Mouse (Mus musculus) effector memory CD4-positive, alpha-beta T cell, adult 5 months (primary cell): ENCODE measurements around the gene Fam122b. TPM values are rescaled to one million over a fixed set of nuclear protein-coding genes. Genes with fewer than 3 reads are reported as not detected.

Experiments
- polyA plus RNA-seq: library from polyadenylated mRNA; unstranded; fragments of 100-300 nt; shearing (Covaris generic); gene quantifications from one replicate; pipeline ENCODE4 v1.2.1, GENCODE M21; 2017

Gene Fam122b
- polyA plus RNA-seq, result 8.4 TPM

DNA sequence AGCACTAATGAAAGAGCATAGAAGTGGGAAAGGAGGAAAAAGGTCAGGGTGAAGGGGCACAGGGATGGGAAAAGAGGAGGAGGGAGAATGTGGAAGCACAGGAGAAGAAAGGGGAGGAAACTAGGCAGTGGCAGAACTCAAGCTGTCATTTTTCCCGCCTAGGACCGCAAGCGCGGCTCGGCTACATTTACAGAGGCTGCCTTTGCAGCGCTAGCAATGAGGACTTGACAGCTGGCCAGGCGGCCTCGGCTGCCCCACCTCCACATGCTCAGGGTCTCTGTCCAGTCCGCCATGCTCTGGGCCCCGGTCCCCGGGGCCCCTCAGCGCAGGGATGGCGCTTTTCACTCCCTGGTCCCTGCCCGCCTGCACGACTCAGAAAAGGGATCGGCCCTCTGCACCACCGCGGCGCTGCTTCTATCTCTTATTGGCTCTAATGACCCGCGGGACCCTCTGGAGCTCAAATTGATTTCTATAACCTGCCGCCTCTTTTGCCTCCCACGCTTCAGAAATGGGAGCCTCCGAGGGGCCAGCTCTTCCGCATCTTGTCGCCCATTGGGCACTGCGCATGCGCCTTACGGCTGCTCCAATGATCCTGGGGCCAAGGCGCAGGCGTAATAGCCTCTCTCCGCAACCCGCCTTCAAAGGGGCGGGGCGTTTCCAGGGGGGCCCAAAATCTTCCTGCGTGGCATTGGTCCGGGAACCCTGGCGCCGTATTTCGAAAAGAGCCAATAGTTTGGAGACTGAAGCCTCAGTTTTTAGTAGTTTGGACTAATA is at the start of gene Fam122b:
Gene Fam122b (minus strand): TSS at position 517 of the 774 bp plus-strand sequence.

DNA sequence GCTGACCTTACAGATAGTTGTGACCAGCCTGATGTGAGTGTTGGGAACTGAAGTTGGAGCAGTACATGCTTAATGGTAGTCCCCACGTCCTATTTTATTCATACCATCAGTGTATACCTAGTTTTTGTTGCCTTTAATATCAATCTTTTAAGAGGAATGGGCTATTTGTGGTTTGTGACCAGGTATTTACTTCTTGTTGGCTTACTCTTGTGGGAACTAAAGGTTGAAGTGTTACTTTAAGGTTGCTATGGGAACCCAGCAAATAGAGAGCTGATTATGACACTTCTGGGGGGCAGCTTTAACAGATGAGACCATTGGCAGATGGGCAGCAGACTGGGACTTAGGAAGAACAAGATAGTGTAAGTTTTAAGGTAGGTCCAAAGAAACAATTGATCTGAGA is 3.5 kb upstream of the Fam122b start, which contains the start of gene Fam122c:
Gene Fam122c (plus strand): TSS at position 301 of the 400 bp plus-strand sequence.

GRCm38 (mm10) chrX:53240011-53240410 is 29.6 kb downstream of the Fam122b start, which contains the start of gene Plac1:
Plac1 (minus strand) TSS chrX:53240111.

Other genes with a start within 250 kb of the Fam122b start
- not detected for gene Plac1, start 29.7 kb downstream of the Fam122b start, polyA plus RNA-seq
- gene Fam122c, start 3.6 kb upstream of the Fam122b start, polyA plus RNA-seq, result not detected
- gene Mospd1, start 100.7 kb upstream of the Fam122b start, polyA plus RNA-seq, result 13.0 TPM
- not detected for gene Etd, start 165.1 kb upstream of the Fam122b start, polyA plus RNA-seq